Mouse (Mus musculus): ENCODE results near the gene Neu3.
"Not testable (repeated sequence)": the region's sequence is repeated elsewhere in the genome, so short reads cannot be mapped to it uniquely, and the experiment has no call there.

DNA sequence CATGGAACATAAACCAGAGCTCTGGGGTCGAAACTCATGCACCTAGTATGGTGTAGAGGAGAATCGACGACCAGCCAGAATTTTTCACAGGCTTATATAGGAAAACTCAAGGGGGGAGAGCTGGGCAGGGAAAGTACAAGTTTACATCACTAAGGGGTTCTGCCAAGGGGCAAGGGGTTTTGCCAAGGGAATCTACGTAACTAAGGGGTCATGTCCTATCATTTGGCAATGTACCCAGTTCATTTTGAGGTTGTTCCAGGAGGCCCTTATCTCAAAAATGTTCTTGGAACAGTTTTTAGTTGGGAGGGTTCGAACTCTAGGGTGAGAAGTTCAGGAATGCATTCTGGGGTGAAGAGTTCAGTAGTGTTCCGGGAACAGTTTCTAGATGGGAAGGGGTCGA is 21.2 kb downstream of the Neu3 start:
- TF ChIP-seq GATA1 (IDR thresholded peaks at IDR 0.05; ENCODE audit: borderline replicate concordance, low read length); FLI1 (IDR thresholded peaks at IDR 0.05; ENCODE audit: low read length): not testable (repeated sequence)

All from megakaryocyte, embryonic 14.5 days (primary cell).